Mouse (Mus musculus) skeletal muscle tissue, adult 2 months (tissue): ENCODE results near the gene Snapc4.
"Not testable (repeated sequence)": the region's sequence is repeated elsewhere in the genome, so short reads cannot be mapped to it uniquely, and the experiment has no call there.

ENCODE experiments used
- DNase-seq: peaks from one replicate; pipeline ENCODE4 v3.0.0-alpha.2; 2012; ENCODE audit warnings: low read depth, low spot score

Gene Snapc4

GRCm38 (mm10) chr2:26380871-26381270 is 418 bp upstream of the Snapc4 start:
- not testable (repeated sequence) for DNase-seq

- DNase-seq = no peak
Measured at GRCm38 (mm10) chr2:26372396-26372795, 8.1 kb downstream of the Snapc4 start.

- DNase-seq = no peak
Measured at GRCm38 (mm10) chr2:26368572-26368971, 11.9 kb downstream of the Snapc4 start.

- DNase-seq = no peak
Measured at GRCm38 (mm10) chr2:26367911-26368310, 12.5 kb downstream of the Snapc4 start.

GRCm38 (mm10) chr2:26364738-26365465 is 15.6 kb downstream of the Snapc4 start:
- DNase-seq = peak; percentile 79

DNA sequence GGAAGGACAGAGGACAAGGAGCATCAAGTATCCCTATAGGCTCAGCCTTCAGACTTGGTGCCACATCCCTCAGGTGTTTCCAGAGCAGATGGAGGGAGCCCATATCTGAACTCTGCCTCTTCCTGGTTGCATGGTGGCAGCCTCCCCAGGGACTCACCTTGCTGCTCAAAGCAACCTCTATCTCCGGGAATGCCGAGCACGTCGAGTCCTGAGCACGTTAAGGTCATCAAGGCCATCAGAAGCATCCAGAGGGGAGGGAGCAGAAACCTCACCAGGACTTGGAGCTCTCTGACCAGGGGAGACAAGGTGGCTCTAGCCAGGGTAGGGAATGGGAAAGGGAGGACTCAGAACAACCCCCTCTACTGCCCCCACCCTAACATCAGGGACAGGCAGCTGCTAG is 17.0 kb downstream of the Snapc4 start:
- DNase-seq = no peak

DNA sequence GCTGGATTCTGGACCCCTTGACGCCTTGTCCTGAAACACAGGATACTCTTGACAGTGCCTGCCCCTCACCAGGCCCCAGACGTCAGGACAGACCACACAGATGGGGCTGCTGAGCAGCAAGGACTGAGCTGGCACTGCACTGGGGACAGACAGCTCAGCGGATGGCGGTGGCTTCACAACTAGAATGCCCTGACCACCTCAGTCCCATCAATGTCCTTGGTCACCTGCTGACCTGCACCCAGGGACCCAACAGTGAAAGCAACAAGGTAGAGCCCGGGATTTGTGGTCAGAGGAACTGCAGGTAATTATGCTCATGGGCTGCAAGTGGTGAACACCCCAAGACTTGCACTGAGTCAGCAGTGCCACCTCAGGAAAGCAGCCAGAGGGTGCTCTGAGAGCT is 17.5 kb downstream of the Snapc4 start:
- DNase-seq = no peak

- no peak for DNase-seq
Measured at GRCm38 (mm10) chr2:26360772-26361171, 19.7 kb downstream of the Snapc4 start, which contains the start of gene Card9. TSS of gene Card9 (minus strand) at chr2:26360918.

- peak; percentile 72 for DNase-seq
Measured at GRCm38 (mm10) chr2:26359983-26360382, 20.5 kb downstream of the Snapc4 start.

GRCm38 (mm10) chr2:26358667-26359320 is 21.7 kb downstream of the Snapc4 start:
- DNase-seq = no peak

DNA sequence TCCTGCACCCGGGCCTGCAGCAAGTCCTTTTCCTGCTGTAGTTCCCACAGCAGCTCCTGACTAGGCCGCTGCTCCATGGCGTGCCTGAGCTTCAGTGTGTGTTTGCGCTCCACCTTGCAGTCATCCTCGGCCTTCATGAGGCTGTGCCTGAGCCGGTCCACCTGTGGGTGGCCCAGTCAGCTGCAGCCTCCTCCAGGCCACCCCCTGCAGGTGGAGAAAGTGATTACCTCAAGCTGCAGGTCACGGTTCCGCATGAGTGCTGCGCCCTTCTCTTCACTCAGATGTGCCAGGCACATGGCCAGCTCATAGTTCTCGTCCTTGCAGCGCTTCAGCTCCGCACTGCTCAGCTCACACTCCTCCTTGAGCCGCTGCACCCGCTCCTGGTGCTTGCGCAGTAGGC is 23.0 kb downstream of the Snapc4 start:
- no peak for DNase-seq

DNA sequence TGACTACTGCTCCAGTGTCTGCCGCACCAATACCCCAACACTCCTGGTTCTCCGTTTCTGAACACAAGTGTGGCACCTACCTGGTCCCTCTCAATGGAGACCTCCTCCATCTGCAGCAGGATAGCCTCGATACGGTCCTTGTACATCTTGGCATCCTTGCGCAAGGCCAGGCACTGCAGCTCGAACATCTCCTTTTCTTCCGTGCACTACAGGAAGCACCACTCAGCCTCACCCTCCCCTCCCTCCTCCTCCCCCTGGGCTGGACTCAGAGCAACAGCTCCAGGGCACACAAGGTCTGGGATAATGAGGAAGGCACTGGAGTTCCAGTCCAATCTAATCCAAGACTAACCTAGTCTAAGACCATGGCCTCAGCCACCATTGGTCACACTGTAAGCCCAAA is 23.8 kb downstream of the Snapc4 start:
- no peak for DNase-seq

DNA sequence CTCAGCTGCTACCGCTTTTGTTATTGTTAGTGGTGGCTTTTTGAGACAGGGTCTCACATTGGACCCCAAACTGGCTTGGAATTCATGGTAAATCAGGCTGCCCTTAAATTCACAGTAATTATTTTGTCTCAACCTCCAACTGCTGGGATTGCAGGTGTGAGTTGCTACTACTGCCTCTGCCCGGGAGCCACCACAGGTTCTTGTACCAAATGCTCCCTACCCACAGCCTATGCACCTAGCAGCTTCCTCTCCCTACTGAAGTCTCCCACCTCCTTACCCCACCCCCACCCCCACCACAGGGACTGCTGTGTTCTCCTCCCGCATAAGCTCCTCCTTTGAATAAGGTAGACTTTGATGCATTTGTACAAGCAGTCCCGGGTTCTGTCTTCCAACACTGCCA is 24.2 kb downstream of the Snapc4 start:
- DNase-seq = no peak

DNA sequence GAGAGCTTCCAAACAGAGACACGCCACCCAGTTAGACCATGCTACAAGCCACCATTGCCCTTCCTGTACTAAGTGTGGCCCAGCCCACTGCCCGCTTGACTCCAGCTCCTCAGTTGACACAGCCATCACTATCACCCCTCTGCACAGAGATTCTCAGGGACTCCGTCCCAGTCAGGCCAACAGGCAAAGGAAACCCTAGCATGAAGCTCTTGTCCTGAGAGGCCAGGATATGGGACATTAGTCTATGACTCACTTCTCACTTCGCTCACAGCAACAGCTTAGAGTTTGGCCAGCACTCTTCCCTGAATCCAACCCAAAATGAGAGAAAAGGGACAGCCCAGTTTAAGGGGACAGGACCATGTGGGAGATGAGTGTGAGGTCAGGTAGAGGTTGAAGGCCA is 26.1 kb downstream of the Snapc4 start:
- no peak for DNase-seq

GRCm38 (mm10) chr2:26353066-26353980 is 27.1 kb downstream of the Snapc4 start:
- no peak for DNase-seq

DNA sequence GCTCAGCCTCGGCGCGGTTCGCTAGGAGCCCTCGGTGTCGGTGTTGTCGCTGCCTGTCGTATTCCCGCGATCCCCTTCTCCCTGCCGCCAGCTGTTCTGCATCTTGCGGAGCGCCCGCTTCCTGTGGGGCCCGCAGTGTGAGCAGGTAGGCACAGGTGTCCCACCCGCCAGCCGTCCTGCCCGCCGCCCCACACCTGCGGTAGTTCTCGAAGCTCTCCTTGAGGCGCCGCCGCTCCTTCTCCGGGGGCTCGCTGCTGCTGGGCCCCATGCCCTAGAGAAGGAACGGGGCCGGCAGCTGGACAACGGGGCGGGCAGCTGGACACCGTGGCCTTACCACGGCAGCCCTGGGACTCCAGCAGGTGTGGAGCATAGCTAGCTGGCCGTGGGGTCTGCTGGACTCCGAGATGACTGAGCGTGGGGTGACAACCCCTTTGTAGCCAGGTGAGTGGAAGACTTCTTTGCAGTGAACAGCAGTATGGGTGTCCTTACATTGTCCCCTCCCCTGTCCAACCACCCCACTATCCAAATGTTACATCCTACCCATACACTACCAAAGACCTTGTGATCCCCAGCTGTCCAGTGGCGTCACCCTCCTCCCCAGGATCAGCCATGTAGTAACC is 28.1 kb downstream of the Snapc4 start:
- no peak for DNase-seq

- peak; percentile 86 for DNase-seq
Measured at GRCm38 (mm10) chr2:26351358-26352290, 28.8 kb downstream of the Snapc4 start, which contains the start of gene Dnlz. TSS of gene Dnlz (minus strand) at chr2:26352110.

- no peak for DNase-seq
Measured at GRCm38 (mm10) chr2:26348241-26348640, 32.2 kb downstream of the Snapc4 start.

DNA sequence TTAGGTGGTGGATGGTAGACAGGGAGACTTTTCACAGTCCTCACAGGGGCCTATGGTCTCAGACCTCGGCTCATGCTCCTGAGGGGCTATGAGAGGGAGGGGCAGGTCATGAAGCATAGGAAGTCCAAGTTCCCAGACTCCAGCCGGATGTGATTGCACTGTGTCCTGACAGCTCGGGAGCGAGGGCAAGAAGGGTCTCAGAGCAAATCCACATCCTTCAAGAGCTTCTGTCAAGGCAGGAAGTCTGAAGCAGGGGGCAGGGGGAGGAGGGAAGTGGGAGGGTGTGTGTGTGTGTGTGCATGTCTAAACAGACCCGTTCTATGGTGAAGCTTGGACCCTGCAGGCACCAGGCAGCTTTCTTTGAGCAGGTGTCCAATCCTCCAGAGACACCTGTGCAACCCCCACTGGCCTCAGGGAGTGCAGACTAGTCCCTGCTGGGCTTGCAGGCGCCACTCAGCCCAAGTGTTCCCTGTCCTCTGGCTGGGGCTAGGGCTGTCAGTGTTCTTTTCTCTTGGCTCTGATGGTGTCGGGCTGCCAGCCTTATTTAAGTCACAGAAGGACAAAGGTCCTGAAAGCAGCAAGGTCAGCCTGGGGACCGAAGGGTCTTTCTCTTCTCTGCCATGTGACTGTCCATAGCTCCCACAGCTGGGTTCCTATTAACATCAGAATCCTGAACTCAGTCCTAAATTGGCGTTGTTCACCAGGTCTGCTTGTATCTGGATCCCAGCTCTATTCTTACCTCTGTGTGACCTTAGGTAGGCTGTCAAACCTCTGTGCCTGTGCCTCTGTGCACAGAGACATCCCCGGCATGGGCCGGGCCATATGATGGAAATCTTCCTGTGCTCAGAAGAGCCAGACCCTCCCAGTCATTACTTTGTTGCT is 37.6 kb downstream of the Snapc4 start:
- no peak for DNase-seq

GRCm38 (mm10) chr2:26342044-26342443 is 38.4 kb downstream of the Snapc4 start:
- peak; percentile 66 for DNase-seq
